30 mouse cellular contexts compared by ENCODE assay signal in the genomic region with DNA sequence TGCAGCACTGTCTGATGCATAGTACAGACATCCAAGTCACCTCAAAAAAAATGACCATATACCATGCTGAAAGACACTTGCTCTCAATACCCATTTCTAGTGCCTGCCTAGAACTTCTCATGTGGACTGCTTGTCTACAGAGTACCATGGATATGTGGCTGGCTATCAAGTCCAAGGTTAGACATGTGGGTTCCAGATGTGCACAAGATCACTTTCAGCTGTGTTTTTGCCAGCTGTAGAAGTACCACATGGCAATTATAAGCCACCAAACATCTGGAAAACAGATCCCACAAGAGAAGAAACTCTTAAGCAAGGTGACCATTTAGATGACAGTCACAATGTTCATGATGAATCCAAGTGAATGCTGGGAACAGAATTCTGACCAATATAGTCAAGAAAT.
A peak's percentile ranks its signal among the peaks of the same experiment; 100 is the strongest.
DNase-seq lines count a peak whose midpoint lies in the region; ATAC-seq lines count a peak whose summit lies in the region.
"Had no signal": no experiment of that assay in that cellular context is flagged by ENCODE, and none has a peak within 500 bp of the region (broad histone marks: within the 10 kb centered on the region; RNA-seq: fewer than 3 reads in every experiment).

No protein-coding gene starts in this region.

- no peak overlapping the region for H3K27ac ChIP-seq in hindbrain, embryonic 11.5 days (ENCODE audit: low read depth, low read length)
- H3K27ac ChIP-seq in hindbrain, embryonic 14.5 days, result no peak overlapping the region
- H3K27ac ChIP-seq in forebrain, embryonic 10.5 days, result no peak overlapping the region
- H3K27ac ChIP-seq in forebrain, embryonic 14.5 days (ENCODE audit: low read depth, low read length), result no peak overlapping the region
- H3K27ac ChIP-seq: embryonic facial prominence, embryonic 15.5 days; liver, embryonic 12.5 days; stomach, postnatal 0 days had no signal

- H3K4me1 ChIP-seq in hindbrain, embryonic 11.5 days (replicated peaks; ENCODE audit: control insufficient read depth, insufficient read depth, low read length), result no peaks in the 10 kb centered on the region
- no peaks in the 10 kb centered on the region for H3K4me1 ChIP-seq in hindbrain, embryonic 14.5 days (replicated peaks; ENCODE audit: control insufficient read depth, insufficient read depth, low read length)
- peaks cover 18% of the 10 kb centered on the region for H3K4me1 ChIP-seq in forebrain, embryonic 10.5 days
- H3K4me1 ChIP-seq in forebrain, embryonic 14.5 days (ENCODE audit: control insufficient read depth, insufficient read depth, low read length), result no peaks in the 10 kb centered on the region
- H3K4me1 ChIP-seq: embryonic facial prominence, embryonic 15.5 days; liver, embryonic 12.5 days; megakaryocyte, embryonic 14.5 days had no signal

- no peak for ATAC-seq in hindbrain, embryonic 11.5 days (ENCODE audit: low FRiP score)
- no peak for ATAC-seq in hindbrain, embryonic 14.5 days (ENCODE audit: low FRiP score)
- no peak for ATAC-seq in forebrain, embryonic 14.5 days
- ATAC-seq: CD4-positive, CD25-positive, alpha-beta regulatory T cell, adult 4 months; forebrain, embryonic 16.5 days; liver, embryonic 12.5 days; lung, postnatal 0 days had no signal

- no peak overlapping the region for H3K4me3 ChIP-seq in hindbrain, embryonic 11.5 days (ENCODE audit: low read depth, low read length)
- no peak overlapping the region for H3K4me3 ChIP-seq in hindbrain, embryonic 14.5 days (replicated peaks; ENCODE audit: low read length)
- no peak overlapping the region for H3K4me3 ChIP-seq in forebrain, embryonic 10.5 days
- no peak overlapping the region for H3K4me3 ChIP-seq in forebrain, embryonic 14.5 days (ENCODE audit: low read depth, low read length)
- H3K4me3 ChIP-seq: embryonic facial prominence, embryonic 15.5 days; heart, embryonic 13.5 days; liver, embryonic 12.5 days; megakaryocyte, embryonic 14.5 days had no signal

- H3K9ac ChIP-seq in hindbrain, embryonic 11.5 days (ENCODE audit: low read depth, low read length), result no peak overlapping the region
- H3K9ac ChIP-seq in hindbrain, embryonic 14.5 days, result no peak overlapping the region
- no peak overlapping the region for H3K9ac ChIP-seq in forebrain, embryonic 14.5 days (ENCODE audit: low read length)
- H3K9ac ChIP-seq: embryonic facial prominence, embryonic 15.5 days; heart, embryonic 13.5 days; liver, embryonic 12.5 days had no signal

- H3K4me2 ChIP-seq in hindbrain, embryonic 11.5 days (replicated peaks; ENCODE audit: low read depth, low read length), result no peak overlapping the region
- H3K4me2 ChIP-seq in hindbrain, embryonic 14.5 days (replicated peaks), result no peak overlapping the region
- no peak overlapping the region for H3K4me2 ChIP-seq in forebrain, embryonic 14.5 days (ENCODE audit: low read length)
- H3K4me2 ChIP-seq: embryonic facial prominence, embryonic 15.5 days; heart, embryonic 13.5 days; liver, embryonic 12.5 days had no signal

- H3K9me3 ChIP-seq in hindbrain, embryonic 11.5 days (ENCODE audit: control insufficient read depth, low read length), result no peaks in the 10 kb centered on the region
- H3K9me3 ChIP-seq in hindbrain, embryonic 14.5 days (ENCODE audit: control insufficient read depth, low read length), result no peaks in the 10 kb centered on the region
- H3K9me3 ChIP-seq in forebrain, embryonic 10.5 days, result no peaks in the 10 kb centered on the region
- H3K9me3 ChIP-seq in forebrain, embryonic 14.5 days (replicated peaks; ENCODE audit: control insufficient read depth, low read length), result no peaks in the 10 kb centered on the region
- H3K9me3 ChIP-seq: embryonic facial prominence, embryonic 15.5 days; heart, embryonic 13.5 days; liver, embryonic 12.5 days had no signal

- peak; percentile 21 for DNase-seq in hindbrain, embryonic 11.5 days (ENCODE audit: low spot score)
- DNase-seq in hindbrain, embryonic 14.5 days (ENCODE audit: low spot score), result no peak
- DNase-seq in embryo, embryonic 11.5 days (ENCODE audit: low read depth, low spot score), result peak; percentile 26
- peak; percentile 75 for DNase-seq in forelimb bud, embryonic 11.5 days (ENCODE audit: low read depth, low spot score)
- DNase-seq in mesoderm, embryonic 11.5 days (ENCODE audit: low read depth, low spot score), result peak; percentile 40
- DNase-seq in forebrain, embryonic 10.5 days (ENCODE audit: extremely low spot score, low spot score), result no peak
- no peak for DNase-seq in forebrain, embryonic 14.5 days (ENCODE audit: low spot score)
- DNase-seq: adrenal gland, postnatal 25 days; cerebellum, adult 11-12 months; cerebellum, adult 9-11 months; gastrocnemius, postnatal 14 days; heart, postnatal 10 days; kidney, adult 11 months; kidney, postnatal 14 days; layer of hippocampus, adult 9-11 months; lung, adult 18-20 months; lung, postnatal 4 days; midbrain, embryonic 14.5 days; right cerebral cortex, adult 18-20 months; right cerebral cortex, postnatal 4 days; thymus, adult 18-20 months; thymus, postnatal 25 days had no signal

- no peaks in the 10 kb centered on the region for H3K27me3 ChIP-seq in hindbrain, embryonic 11.5 days (ENCODE audit: control insufficient read depth, insufficient read depth, low read length)
- no peaks in the 10 kb centered on the region for H3K27me3 ChIP-seq in hindbrain, embryonic 14.5 days (ENCODE audit: control insufficient read depth, insufficient read depth, low read length)
- H3K27me3 ChIP-seq in forebrain, embryonic 10.5 days (ENCODE audit: poor library complexity, severe bottlenecking), result no peaks in the 10 kb centered on the region; the same call in 1 of the 2 replicates
- H3K27me3 ChIP-seq in forebrain, embryonic 14.5 days (replicated peaks; ENCODE audit: control insufficient read depth, insufficient read depth, low read length), result no peaks in the 10 kb centered on the region
- H3K27me3 ChIP-seq: embryonic facial prominence, embryonic 15.5 days; heart, embryonic 13.5 days; liver, embryonic 12.5 days had no signal

- H3K36me3 ChIP-seq in hindbrain, embryonic 11.5 days (ENCODE audit: control insufficient read depth, insufficient read depth, low read length), result no peaks in the 10 kb centered on the region
- H3K36me3 ChIP-seq in hindbrain, embryonic 14.5 days (replicated peaks; ENCODE audit: control insufficient read depth, insufficient read depth), result no peaks in the 10 kb centered on the region
- H3K36me3 ChIP-seq in forebrain, embryonic 10.5 days (replicated peaks), result no peaks in the 10 kb centered on the region
- H3K36me3 ChIP-seq in forebrain, embryonic 14.5 days (ENCODE audit: control insufficient read depth, insufficient read depth, low read length), result no peaks in the 10 kb centered on the region
- H3K36me3 ChIP-seq: embryonic facial prominence, embryonic 15.5 days; heart, embryonic 13.5 days; liver, embryonic 12.5 days had no signal

Comparison
In these comparisons a context has a peak if more than half of its experiments do, and no peak if none do; other contexts are left out.
1. DNase-seq: peak in hindbrain, embryonic 11.5 days (single experiment), embryo, embryonic 11.5 days (single experiment), forelimb bud, embryonic 11.5 days (single experiment) and mesoderm, embryonic 11.5 days (single experiment); none in hindbrain, embryonic 14.5 days (single experiment), forebrain, embryonic 10.5 days (single experiment) and forebrain, embryonic 14.5 days (single experiment).